Mouse (Mus musculus) kidney, postnatal 0 days (tissue): ENCODE data around the gene Adra2a. TPM values are rescaled to one million over a fixed set of nuclear protein-coding genes. Genes with fewer than 3 reads are reported as not detected.

Source experiments
- ATAC-seq: fragments of 200-750 bp; cut with Nextera tagmentation; replicated peaks from 2 replicates; pipeline ENCODE4 v1.8.0; 2017; ENCODE audit warnings: low read depth, moderate number of reproducible peaks, moderate TSS enrichment, moderate library complexity; ENCODE audit not compliant: low FRiP score
- DNase-seq: peaks from one replicate; pipeline ENCODE4 v3.0.0-alpha.2; 2016; ENCODE audit warnings: low spot score
- H3K27ac ChIP-seq: fragments of 300-500 bp; sonication (generic); 2 replicates; pipeline ENCODE4 v1.5.1; 2014; ENCODE audit warnings: mild to moderate bottlenecking
- H3K27me3 ChIP-seq: fragments of 300-500 bp; sonication (generic); 2 replicates; pipeline ENCODE4 v1.6.1; 2014; ENCODE audit warnings: low read length, mixed read lengths; ENCODE audit not compliant: insufficient read depth
- H3K36me3 ChIP-seq: fragments of 300-500 bp; sonication (generic); 2 replicates; pipeline ENCODE4 v1.6.1; 2014; ENCODE audit warnings: low read length, mixed read lengths; ENCODE audit not compliant: insufficient read depth
- H3K4me1 ChIP-seq: fragments of 300-500 bp; sonication (generic); replicated peaks from 2 replicates; pipeline ENCODE4 v1.6.1; 2014; ENCODE audit warnings: antibody characterized with exemption, low read length, mixed read lengths; ENCODE audit not compliant: insufficient read depth
- H3K4me2 ChIP-seq: fragments of 300-500 bp; sonication (generic); 2 replicates; pipeline ENCODE4 v1.6.1; 2014; ENCODE audit warnings: mild to moderate bottlenecking, low read length, moderate library complexity, mixed read lengths
- H3K4me3 ChIP-seq: fragments of 300-500 bp; sonication (generic); replicated peaks from 2 replicates; pipeline ENCODE4 v1.5.1; 2014; ENCODE audit warnings: low read depth, low read length
- H3K9ac ChIP-seq: fragments of 300-500 bp; sonication (generic); 2 replicates; pipeline ENCODE4 v1.6.1; 2014; ENCODE audit warnings: low read depth, low read length
- H3K9me3 ChIP-seq: fragments of 300-500 bp; sonication (generic); replicated peaks from 2 replicates; pipeline ENCODE4 v1.6.1; 2016; ENCODE audit warnings: low read length, inconsistent platforms, mixed read lengths
- CTCF ChIP-seq: IDR thresholded peaks from 2 replicates; pipeline ENCODE4 v1.5.1; 2016; ENCODE audit warnings: antibody characterized with exemption, low read depth, mild to moderate bottlenecking, moderate library complexity
- WGBS: fragments of 180-500 bp; shearing (Covaris S2); extraction: QIAGEN DNeasy Blood & Tissue Kit; methylation state at CpG from one replicate; pipeline ENCODE4 v1.1.7; 2014; 5-methylcytosine and 5-hydroxymethylcytosine counted together
- polyA plus RNA-seq: library from polyadenylated mRNA; unstranded; fragments of >200 nt; fragmentation: Nextera tagmentation; extraction: Ambion mirVana; gene quantifications from 2 replicates; pipeline ENCODE4 v1.2.1, GENCODE M21; 2015

The Adra2a gene
- polyA plus RNA-seq, 1 experiment from 2014 or later: 1.0 TPM

GRCm38 (mm10) chr19:54072233-54072800 lies 28.4 kb downstream of the Adra2a start:
- Histone ChIP-seq H3K9me3 (no peaks in the 10 kb centered on the region), H3K4me2 (no peak overlapping the region), H3K4me3 (no peak overlapping the region), H3K4me1 (no peaks in the 10 kb centered on the region), H3K36me3 (no peaks in the 10 kb centered on the region), H3K9ac (no peak overlapping the region), H3K27ac (no peak overlapping the region), H3K27me3 (no peaks in the 10 kb centered on the region)
- 79% methylated on average over 5 of the region's 5 CpGs for WGBS
- ATAC-seq (no peak), DNase-seq (no peak)
- no peak for TF ChIP-seq CTCF

- Histone ChIP-seq H3K4me1 (no peaks in the 10 kb centered on the region), H3K36me3 (no peaks in the 10 kb centered on the region), H3K27ac (no peak overlapping the region), H3K9me3 (no peaks in the 10 kb centered on the region), H3K4me3 (no peak overlapping the region), H3K9ac (no peak overlapping the region), H3K4me2 (no peak overlapping the region), H3K27me3 (no peaks in the 10 kb centered on the region)
- whole genome bisulfite sequencing: 20% methylated on average over 10 of the region's 10 CpGs
- no peak for TF ChIP-seq CTCF
- no peak for ATAC-seq
- no peak for DNase-seq
Measured at GRCm38 (mm10) chr19:54076362-54077349, 32.7 kb downstream of the Adra2a start.

GRCm38 (mm10) chr19:54081303-54081702 lies 37.4 kb downstream of the Adra2a start:
- H3K36me3 ChIP-seq: no peaks in the 10 kb centered on the region
- H3K27me3 ChIP-seq: no peaks in the 10 kb centered on the region
- DNase-seq (no peak), ATAC-seq (no peak)
- 86% methylated on average over 9 of the region's 9 CpGs for WGBS
- H3K4me1 ChIP-seq: no peaks in the 10 kb centered on the region
- no peaks in the 10 kb centered on the region for H3K9me3 ChIP-seq
- no peak overlapping the region for H3K9ac ChIP-seq
- H3K4me2 ChIP-seq: no peak overlapping the region
- H3K4me3 ChIP-seq: no peak overlapping the region
- TF ChIP-seq CTCF: no peak
- H3K27ac ChIP-seq: no peak overlapping the region

DNA sequence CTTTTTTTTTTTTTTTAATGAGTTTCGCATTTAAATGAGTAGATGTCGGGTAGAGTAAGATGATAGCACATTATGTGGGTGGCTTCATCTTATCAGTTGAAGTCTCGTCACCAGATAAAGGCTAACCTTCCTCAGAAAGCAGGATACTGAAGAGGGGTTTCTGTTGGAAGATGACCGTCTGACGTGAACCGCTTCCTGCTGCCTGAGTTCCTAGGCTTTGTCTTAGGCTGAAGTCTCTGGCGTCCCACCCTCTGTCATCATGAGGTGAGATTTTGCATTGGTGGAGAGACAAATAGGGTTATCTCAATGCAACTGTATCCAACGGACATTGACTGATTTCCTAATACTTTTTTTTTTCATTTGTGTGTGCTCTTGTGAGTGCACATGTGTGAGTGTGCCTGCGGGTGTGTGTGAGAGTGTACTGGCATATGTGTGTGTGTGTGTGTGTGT lies 37.8 kb downstream of the Adra2a start:
- H3K27me3 ChIP-seq: no peaks in the 10 kb centered on the region
- no peaks in the 10 kb centered on the region for H3K4me1 ChIP-seq
- no peak overlapping the region for H3K9ac ChIP-seq
- H3K4me3 ChIP-seq: no peak overlapping the region
- DNase-seq (no peak), ATAC-seq (no peak)
- H3K36me3 ChIP-seq: no peaks in the 10 kb centered on the region
- 88% methylated on average over 9 of the region's 9 CpGs for WGBS
- H3K9me3 ChIP-seq: no peaks in the 10 kb centered on the region
- no peak overlapping the region for H3K27ac ChIP-seq
- no peak for TF ChIP-seq CTCF
- no peak overlapping the region for H3K4me2 ChIP-seq

GRCm38 (mm10) chr19:54087319-54087718 lies 43.4 kb downstream of the Adra2a start:
- no peaks in the 10 kb centered on the region for H3K27me3 ChIP-seq
- no peaks in the 10 kb centered on the region for H3K4me1 ChIP-seq
- no peak overlapping the region for H3K9ac ChIP-seq
- no peak for TF ChIP-seq CTCF
- no peak overlapping the region for H3K27ac ChIP-seq
- no peak for DNase-seq
- no peak overlapping the region for H3K4me3 ChIP-seq
- no peaks in the 10 kb centered on the region for H3K36me3 ChIP-seq
- no peak for ATAC-seq
- no peak overlapping the region for H3K4me2 ChIP-seq
- WGBS: 58% methylated on average over 10 of the region's 10 CpGs
- no peaks in the 10 kb centered on the region for H3K9me3 ChIP-seq

GRCm38 (mm10) chr19:54093599-54093998 lies 49.6 kb downstream of the Adra2a start:
- peaks cover 4% of the 10 kb centered on the region; the same call in 1 of the 2 replicates for H3K4me1 ChIP-seq
- DNase-seq (no peak), ATAC-seq (no peak)
- H3K9me3 ChIP-seq: no peaks in the 10 kb centered on the region
- no peak overlapping the region for H3K4me2 ChIP-seq
- H3K27ac ChIP-seq: no peak overlapping the region
- no peaks in the 10 kb centered on the region for H3K36me3 ChIP-seq
- no peak overlapping the region for H3K9ac ChIP-seq
- H3K27me3 ChIP-seq: no peaks in the 10 kb centered on the region
- WGBS: 88% methylated on average over 3 of the region's 3 CpGs
- no peak overlapping the region for H3K4me3 ChIP-seq
- TF ChIP-seq CTCF: no peak
